Mouse (Mus musculus): ENCODE results near the gene Srek1.

DNA sequence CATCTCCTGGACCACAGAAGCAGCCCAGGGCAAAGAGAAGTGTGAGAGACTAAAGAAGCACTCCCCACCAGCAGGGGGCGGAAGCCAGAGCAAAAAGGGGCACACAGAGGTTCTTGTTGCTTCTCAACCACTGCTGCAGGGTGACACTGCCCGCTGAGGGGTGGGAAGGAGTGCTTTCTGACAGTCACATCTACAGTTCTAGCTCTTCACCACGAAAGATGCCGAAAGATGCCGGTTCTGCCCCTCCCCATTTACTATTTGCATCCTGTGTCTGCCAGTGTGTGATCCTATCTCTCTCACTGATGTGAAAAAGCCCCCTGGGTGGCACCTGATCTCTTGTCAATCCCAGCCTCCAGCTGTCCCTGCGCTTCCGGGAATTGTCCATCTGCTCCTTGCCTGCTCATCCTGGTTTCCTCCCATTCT is 64.0 kb downstream of the Srek1 start:
- TF ChIP-seq CTCF (IDR thresholded peaks at IDR 0.05; ENCODE audit: low read depth) = peak; percentile 58
- TF ChIP-seq EP300 (IDR thresholded peaks at IDR 0.05; ENCODE audit: low read depth) = no peak

Measured in liver, postnatal 0 days (tissue).